Mouse (Mus musculus) adrenal gland, adult 2 months (tissue): ENCODE data around the gene Ahnak. TPM values are rescaled to one million over a fixed set of nuclear protein-coding genes. Genes with fewer than 3 reads are reported as not detected.
A peak's percentile ranks its signal among the peaks of the same experiment; 100 is the strongest.
"Not testable (repeated sequence)": the region's sequence is repeated elsewhere in the genome, so short reads cannot be mapped to it uniquely, and the experiment has no call there.

Source experiments
- DNase-seq: peaks from one replicate; pipeline ENCODE4 v3.0.0; 2021
- polyA plus RNA-seq: library from polyadenylated mRNA; depleted of rRNA; stranded (reverse); fragments of >200 nt; gene quantifications from 2 replicates; pipeline ENCODE4 v1.2.3, GENCODE M21; 2012
- total RNA-seq, 2 experiments: library from RNA; stranded (reverse); gene quantifications; 2 replicates each; pipeline ENCODE4 v1.2.3; 2021

The Ahnak gene
- total and polyA plus RNA-seq, 3 experiments, result 7.4 to 152 (median 91.1) TPM

DNA sequence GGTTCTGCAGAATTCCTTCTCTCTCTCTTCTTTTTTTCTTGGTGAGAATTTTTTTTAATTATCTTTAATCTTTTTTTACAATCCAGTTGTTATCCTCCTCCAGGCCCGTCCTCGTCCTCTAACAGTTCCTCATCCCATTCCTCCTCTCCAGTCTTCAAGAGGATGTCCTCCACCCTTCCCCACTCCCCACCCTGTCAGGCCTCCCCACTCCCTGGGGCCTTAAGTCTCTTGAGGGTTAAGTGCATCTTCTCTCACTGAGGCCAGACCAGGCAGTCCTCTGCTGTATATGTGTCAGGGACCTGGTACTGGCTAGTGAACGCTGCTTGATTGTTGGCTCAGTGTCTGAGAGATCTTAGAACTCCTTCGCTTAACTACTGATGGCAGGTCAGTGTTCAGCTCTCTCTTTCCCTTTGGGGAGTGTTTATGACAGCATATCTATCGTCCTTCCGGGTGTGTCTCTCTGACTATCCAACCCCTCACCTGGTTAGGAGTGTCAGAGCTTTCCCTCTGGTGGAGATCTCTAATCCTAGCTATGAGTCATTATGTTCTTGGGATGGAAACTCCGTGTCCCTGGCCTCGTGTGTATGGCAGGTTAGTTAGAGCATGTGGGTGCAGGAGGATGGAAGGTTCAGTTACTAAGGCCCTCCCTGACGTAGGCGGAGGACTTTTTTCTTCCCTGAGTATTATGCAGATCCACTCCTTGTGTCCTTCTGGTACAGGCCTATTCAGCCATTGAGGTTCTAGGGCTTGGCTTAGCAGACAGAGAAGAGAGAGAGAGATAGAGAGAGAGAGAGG is 5.9 kb downstream of the Ahnak start:
- DNase-seq, result no peak

DNA sequence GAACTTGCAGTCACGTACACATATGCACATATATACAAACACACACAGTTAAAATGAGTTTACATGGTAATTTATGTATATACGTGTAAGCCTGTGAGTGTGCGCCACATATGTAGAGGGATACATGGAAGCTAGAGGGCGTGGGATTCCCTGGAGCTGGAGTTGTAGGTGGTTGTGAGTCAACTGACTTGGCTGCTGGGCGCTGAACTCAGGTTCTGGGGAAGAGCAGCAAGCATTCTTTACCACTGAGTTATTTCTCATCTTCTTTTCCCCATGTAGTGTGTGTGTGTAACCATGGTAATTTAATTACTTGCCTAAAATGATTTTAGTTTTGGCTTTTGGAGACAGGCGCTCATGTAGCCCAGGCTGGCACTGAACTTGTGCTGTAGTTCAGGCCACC is 7.5 kb downstream of the Ahnak start:
- no peak for DNase-seq

DNA sequence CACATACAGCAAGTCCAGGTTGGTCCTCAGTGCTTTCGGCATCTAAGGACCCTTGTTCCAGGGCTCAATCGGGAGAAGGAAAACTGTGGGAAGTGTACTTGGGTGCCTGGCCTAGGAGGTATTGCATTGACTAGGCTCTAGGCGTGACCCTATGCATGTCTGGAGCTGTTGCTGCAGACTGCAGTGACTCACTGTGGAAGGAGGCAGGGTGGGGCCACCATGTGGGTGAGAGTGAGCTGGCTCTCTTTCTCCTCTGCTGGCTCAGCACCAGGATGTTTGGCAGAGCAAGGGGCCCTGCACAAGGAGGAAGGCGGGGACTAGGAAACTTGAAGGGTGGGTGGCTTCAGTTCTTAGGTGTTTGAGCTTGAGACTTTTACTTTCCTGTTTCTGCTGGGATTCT is 8.5 kb downstream of the Ahnak start:
- DNase-seq, result peak; percentile 93

DNA sequence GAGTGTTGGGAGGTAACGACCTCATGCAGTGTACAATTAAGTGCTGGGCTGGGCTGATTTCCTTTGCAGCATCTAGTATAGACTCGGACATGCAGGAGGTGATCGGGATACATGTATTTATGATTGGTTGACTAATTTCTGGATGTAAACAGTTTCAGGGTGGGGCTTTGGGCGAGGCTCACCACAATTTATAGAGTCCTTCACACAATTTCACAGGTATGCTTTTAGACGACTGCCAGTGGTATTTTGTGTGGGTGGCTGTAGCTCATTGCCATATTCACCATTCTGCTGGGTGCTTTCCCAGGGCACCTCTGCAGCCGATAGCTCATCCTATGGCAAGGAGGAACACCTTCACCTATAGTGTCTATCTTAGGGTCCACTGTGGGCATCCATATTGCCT is 9.5 kb downstream of the Ahnak start:
- DNase-seq, result no peak

DNA sequence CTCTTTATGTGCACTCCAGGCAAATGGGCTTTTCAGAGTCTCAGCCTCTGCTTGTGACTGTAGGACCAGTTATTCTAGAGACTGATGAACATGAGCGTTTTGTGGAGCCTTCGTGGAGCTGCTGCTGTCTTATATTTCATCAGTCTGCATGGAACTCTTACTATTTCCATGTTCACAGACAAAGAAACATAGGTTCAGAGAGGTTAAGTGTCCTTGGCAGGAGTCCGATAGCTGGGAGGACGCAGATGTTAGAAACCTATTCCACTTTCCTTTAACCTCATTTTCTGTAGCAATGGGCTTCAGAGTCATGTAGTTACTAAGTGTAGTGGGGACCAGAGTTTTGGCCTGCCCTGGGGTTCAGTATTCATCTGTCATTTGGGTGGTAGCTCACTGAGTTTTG is 10.1 kb downstream of the Ahnak start:
- DNase-seq, result no peak

DNA sequence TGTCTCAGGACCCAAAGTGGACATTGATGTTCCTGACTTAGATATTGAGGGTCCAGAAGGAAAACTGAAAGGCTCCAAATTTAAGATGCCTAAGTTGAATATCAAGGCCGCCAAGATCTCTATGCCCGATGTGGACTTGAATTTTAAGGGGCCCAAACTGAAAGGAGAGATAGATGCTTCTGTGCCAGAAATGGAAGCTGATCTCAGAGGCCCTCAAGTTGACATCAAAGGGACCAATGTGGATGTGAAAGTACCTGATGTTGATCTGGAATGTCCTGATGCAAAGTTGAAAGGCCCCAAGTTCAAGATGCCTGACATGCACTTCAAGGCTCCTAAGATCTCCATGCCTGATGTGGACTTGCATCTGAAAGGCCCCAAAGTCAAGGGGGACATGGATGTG is 17.8 kb downstream of the Ahnak start:
- DNase-seq, result not testable (repeated sequence)

DNA sequence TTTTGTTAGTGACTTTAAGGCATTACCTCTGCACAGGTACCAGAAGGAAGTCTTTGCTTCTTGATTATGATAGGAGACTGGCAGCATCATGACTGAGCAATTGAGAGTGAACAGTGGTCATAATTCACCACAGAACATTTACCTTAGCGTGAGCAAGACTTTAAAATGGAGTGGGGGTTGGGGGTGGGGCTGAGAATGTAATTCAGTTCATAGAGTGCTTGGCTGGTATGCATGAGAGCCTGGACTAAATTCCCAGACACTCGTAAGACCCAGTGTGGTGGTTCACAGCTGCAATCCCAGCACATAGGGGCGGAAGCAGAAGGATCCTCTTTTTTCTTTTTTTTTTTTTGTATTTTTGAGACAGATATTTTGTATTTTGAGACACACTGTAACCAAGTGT is 30.2 kb downstream of the Ahnak start:
- DNase-seq, result no peak

DNA sequence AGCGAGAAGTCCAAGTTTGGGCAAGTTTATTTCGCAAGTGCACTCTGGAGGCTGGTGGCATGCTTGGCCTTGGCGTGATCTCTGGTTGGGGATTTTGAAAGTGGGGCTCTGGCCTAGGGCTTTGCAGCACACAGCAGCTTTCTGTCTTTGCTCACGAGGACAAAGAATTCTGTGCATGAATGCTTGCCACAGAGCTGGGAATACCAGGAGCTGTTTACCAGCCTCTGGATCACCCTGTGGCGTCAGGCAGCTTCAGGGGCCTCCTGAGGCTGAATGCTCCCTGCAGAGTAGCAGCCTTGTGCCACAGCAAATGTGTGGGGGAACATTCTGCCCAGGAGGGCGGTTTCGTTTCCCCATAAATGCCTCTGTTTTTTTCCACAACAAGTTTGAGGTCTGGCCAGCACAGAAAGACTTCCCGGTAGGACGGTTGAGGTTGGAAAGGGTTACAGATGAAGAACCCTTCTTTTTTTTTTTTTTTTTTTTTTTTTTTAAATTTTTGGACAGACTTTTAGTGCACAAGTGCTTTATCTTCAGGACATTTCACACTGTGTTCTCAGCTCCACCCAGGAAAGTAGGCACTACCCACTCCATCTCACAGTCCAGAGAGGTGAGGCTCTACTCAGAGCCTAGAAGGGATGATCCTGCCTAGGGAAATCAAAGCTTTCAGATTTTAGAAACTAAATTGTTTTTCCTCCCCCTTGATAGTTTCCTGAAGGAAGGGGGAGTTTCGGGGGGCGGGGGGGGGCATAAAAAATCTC is 34.1 kb downstream of the Ahnak start:
- peak; percentile 74 for DNase-seq

DNA sequence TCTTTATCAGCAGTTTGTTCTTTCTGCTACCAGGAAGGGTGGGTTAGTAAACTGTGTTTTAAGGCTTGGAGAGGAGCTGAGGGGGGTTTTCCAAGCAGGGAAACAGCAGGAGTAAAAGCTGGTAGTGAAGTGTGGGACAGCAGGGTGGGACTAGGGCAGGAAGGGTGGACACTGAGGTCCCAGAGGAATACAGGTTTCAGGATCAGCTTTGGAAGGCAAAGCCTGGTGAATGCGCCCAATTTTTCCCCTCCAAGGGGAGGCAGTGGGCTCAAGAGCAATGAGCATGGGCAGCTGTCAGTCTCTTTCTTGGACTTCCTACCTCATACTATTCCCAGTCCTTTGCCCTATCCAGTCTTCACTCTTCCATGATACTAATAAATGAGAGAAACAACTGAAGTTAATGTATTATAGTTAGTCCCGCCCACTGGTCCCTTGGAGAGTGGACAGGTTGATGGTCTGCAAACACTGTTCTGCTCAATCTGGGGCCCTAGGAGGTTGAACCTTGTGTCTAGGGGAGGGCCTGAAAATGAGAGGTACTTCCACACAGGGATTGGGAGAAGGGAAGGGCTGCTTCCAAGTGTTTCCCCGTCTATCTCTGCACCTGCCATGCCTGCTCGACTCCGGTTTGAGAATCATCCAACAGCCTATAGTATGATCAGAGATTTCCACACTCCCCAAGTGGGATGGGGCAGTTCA is 36.6 kb downstream of the Ahnak start:
- no peak for DNase-seq

DNA sequence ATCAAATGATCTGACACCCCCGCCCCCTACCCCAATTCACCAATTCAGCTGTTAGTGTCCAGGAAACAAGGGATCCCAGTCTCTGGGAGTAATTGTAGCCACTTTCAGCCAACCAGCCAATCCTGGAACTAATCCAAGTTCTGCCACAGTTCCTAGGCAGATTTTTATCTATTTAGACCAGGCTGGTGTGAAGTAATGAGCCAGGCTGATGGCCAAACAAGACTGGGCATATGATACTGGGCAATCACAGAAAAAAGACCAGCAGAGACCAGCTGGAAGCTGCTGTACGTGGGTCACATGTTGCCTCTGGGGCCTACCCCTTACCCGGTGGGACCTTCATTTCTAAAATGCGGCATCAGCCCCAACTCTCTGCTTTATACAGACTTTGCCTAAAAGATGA is 37.5 kb downstream of the Ahnak start:
- peak; percentile 37 for DNase-seq

DNA sequence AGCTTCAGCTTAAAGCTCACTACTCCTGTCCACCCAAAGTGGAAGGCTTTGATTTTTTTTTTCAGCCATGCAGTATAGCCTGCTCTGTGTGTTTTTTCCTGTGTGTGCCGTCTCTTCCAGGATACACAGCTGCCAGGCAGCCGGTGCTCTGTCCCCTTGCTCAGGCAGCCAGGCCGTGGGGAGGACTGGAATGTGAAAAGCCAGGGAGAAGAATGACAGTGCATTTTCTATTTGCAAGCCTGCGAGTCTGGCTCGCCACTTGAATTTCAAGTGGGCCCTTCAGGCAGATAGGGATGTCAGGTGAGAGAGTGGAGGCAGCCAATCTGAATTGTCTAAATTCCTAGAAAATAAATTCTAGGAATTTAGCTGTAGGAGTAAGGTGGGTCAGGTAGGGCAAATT is 38.7 kb downstream of the Ahnak start:
- DNase-seq, result no peak

DNA sequence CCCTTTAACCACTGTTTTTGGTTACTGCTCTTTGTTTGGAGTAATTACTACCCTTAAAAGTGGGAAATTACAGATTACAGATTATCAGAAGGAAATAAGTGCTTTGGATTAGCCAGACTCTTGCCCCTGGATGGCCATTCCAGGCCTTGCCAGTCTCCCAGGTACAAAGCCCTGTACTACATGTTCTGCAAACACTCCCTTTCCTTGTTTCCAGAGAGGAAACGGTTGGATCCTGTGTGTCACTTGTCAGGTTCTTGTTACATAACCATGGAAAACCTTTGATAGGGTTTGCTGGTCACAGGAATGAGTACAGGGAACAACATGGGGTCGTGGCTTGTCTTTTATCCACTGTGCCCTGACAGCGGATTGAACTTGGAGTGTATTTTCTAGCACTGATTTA is 39.3 kb downstream of the Ahnak start:
- no peak for DNase-seq

DNA sequence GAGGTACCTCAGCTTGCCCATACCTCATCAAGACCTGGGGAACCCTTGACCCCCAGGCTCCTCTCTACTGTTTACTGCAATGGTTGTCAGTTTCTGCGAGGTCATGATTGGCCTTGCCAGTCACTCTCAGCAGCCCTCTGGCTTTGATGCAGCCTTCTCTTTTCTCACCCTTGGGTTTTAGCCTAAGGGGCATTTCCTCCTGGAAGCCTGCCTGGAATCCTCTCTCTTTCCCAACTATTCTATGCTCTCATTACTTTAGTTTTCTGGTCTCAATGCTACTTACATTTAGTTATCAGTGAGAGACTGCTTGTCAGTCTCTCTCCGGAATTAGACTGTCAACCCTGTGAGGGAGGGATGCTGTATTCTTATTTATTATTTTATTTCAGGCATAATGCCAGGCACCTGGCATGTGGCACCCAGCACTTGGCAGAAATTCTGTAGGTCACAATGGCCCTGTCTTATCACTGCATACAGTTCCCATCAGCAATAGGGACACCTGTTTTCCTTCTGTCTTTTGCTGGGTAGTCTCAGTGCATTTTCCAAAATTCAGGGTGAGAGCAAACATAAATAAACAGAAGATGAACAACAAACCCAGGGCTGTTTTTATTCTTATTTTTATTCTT is 40.7 kb downstream of the Ahnak start:
- DNase-seq, result no peak

DNA sequence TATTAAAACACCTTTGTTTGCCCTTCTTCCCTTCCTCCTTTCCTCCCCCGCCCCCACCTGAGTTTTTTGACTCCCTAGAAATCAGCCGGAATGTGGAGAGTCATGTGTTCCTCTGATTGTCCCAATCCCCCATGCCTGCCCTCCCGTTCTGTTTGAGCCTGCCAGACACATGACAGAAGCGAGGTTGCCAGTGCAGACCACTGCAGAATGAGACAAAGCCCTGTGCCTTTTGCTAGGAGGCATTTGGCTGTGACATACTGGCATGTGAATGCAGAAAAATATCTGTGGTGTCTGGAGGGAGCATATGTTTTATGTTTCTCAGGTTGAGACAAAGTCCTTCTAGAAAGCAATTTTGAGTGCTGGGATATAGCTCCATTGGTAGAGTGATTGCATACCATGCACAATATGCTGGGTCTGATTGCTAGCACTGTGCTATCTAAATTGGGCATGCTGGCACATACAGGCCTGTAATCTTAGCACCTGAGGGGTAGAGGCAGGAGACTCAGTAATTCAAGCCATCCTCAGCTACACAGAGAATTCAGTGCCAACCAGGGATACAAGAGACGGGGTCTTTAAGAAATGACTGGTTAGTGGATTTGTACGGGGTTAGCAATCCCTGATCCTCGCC is 43.5 kb downstream of the Ahnak start:
- no peak for DNase-seq

DNA sequence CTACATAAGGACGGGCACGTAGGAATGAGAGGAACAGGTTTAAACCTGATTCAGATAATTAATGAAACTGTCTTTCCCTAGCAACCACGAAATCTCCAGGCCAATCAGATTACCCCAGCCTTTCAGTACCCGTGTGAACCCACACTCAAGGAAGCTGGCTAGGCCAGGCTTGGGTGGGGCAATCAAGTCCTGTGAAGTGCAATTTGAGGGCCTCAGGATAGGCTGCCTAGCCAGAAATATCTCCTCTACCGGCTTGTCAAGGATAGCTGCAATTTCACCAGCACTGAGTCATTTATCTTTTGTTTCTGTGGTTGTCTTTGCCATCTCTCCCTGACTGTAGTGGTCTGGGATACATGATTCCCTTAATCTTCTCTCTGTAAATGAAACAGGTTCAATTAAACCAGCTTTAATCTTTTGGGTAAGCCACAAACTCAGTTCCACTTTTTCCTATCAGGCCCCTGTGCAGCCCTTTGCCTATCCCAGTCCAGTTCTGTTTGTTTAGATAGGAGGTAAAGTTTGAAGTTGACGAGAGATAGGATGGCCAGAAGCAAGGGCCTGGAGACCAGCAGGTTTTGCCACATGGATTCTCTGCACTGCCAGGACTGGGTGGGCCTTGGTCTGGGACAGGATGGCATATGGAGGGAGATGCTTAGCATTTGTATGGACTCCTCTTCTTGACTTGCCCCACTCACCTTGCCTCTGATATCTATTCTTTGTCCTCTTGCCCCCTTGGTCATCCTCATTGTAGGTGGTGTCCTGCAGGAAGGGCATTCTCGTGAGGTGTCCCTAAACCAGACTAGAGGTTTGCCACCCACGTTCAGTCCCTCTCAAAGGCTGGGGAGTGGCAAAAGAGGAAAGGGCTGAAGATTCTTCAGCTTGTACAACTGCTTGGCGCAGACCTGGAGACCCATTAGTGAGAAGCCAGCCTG is 44.6 kb downstream of the Ahnak start:
- peak; percentile 43 for DNase-seq

DNA sequence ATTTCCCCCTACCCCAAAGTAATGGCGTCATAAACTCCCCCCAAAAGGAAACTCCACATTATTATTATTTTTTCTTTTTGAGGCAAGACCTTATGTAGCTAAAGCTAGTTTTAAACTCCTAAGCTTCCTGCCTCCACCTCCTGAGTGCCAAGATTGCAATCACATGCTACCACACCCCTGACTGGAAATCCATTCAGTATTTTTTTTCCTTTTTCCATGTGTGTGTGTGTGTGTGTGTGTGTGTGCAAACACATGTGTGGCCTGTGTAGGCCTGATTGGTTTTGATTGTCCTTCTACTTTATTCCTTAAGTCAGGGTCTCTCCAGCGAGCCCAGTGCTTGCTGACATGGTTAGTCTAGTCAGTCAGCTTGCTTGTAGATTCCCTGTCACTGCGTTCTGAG is 45.4 kb downstream of the Ahnak start:
- no peak for DNase-seq

DNA sequence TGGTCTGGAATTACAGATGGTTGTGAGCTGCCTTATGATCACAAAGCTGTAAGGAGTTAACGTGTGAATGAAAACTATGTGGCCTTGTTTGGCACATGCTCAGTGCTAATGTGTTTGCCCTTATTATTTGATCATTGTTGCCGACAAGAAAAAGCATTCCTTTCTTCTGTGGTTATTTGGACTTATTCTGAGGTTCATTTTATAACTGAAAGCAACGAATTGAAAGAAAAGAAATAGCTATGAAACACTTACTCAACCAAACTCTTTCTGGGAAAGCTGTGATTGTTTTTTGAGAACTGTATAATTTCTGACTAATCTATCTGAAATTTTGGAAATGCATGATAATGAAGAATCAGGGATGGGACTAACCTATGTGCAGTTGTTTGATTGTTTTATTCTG is 46.0 kb downstream of the Ahnak start:
- no peak for DNase-seq

DNA sequence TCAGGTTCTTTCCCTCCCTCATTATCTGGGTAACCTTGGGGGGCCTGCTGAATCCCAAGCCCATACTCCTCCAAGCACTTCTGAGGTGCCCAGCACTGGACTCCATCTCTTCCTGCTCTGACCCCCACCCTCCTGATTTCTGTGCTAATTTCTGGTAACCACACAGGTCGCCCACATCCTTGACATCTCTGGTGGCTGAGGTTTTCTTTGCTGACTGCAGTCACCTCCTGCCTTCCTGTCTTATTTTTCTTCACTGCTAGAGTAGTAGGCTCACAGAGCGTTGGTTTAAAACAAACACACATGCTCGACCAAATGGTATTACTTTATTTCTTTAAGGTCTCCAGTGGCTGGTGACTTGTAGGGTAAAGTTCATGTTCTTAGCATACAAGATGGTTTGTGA is 49.1 kb downstream of the Ahnak start:
- DNase-seq, result no peak

DNA sequence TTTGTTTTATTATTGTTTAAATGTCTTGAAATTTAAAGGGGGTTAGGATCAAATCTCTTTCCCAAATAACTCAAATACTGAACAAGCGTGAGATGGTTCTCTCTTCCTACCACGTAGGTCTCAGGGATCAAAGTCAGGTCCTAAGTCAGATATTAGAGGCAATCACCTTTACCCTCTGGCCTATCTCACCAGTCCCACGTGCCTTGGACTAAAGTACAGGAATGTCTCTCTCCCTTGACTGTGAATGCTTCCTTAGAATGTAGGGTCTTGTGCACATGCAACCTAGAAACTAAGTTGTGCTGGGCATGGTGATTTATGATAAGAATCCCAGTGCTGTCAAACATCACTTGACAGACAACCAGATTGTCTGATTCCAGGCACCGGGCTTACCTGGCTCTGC is 50.2 kb downstream of the Ahnak start:
- no peak for DNase-seq

DNA sequence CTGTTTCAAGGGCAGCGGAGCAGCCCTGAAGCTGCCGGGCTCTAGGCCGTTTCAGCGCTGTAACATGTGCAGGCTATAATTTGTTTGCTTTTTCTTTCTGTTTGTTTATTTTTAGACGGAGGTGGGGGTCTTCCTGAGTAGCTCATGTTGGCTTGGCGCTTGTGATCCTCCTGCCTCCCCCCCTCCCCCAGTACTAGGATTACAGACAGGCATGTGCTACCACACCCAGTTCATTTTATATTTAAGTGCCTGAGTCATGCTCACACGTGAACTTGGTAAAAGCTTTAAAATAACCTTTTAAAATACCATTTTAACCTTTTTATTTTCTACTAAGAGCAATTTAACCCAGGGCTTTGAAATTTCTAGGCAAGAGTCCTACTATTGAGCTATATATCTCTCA is 50.8 kb downstream of the Ahnak start:
- no peak for DNase-seq

DNA sequence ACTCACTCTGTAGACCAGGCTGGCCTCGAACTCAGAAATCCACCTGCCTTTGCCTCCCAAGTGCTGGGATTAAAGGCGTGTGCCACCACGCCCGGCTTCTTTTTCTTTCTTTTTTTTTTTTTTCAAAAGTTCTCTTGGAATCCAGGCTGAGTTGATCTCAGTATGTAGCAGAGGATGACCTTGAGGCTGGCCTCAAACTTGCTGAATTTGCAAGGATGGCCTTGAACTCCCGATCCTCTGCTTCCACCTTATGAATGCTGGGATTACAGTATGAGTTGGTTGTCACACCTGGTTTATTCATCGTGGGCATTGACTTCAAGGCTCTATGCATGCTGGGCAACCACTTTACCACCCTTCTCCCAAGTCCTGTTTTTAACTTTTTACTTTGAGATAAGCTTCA is 51.6 kb downstream of the Ahnak start:
- no peak for DNase-seq
